In the genomic region with DNA sequence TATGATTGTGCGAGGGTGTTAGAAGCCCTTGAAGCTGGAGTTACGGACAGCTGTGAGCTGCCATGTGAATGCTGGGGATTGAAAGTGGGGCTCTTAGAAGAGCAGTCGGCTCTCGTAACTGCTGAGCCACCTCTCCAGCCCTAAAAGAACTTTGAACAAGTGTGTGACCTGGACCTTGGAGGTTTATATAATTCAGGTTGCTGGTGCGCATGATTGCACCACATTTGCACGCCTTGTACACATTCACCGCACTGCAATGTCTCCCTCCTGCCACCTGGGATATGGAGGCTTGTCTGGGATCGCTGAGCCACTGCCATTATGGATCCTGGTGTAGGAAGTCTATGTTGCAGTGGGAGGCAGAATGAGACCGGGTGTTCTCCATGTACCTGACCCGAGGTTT, we compare ENCODE assay signal across 19 mouse cellular contexts.
"Had no signal": no experiment of that assay in that cellular context is flagged by ENCODE, and none has a peak within 500 bp of the region (broad histone marks: within the 10 kb centered on the region; RNA-seq: fewer than 3 reads in every experiment).

No protein-coding gene starts in this region.

- H3K36me3 ChIP-seq: midbrain, embryonic 12.5 days; midbrain, embryonic 15.5 days; neural tube, embryonic 12.5 days; neural tube, embryonic 15.5 days; stomach, embryonic 15.5 days had no signal

- DNase-seq: layer of hippocampus, postnatal 36 days; liver, postnatal 0 days; lung, embryonic 14.5 days; right cerebral cortex, adult 18-20 months; right cerebral cortex, postnatal 25 days; spleen, adult 18-20 months; thymus, postnatal 25 days had no signal

- H3K4me1 ChIP-seq: midbrain, embryonic 12.5 days; midbrain, embryonic 15.5 days; neural tube, embryonic 12.5 days; neural tube, embryonic 15.5 days; stomach, embryonic 15.5 days had no signal

- H3K4me3 ChIP-seq: left cerebral cortex, adult 2 months; midbrain, embryonic 12.5 days; midbrain, embryonic 15.5 days; neural tube, embryonic 12.5 days; neural tube, embryonic 15.5 days; stomach, embryonic 15.5 days had no signal

- H3K4me2 ChIP-seq: lung, embryonic 14.5 days; midbrain, embryonic 12.5 days; midbrain, embryonic 15.5 days; neural tube, embryonic 12.5 days; neural tube, embryonic 15.5 days; stomach, embryonic 15.5 days had no signal

- ATAC-seq: hindbrain, postnatal 0 days; inflammation-experienced regulatory T-cells, adult 6 months; liver, postnatal 0 days; lung, postnatal 0 days; midbrain, embryonic 15.5 days had no signal

- H3K27ac ChIP-seq: hindbrain, postnatal 0 days; kidney, postnatal 0 days; left cerebral cortex, adult 2 months; liver, embryonic 14.5 days; macrophage; midbrain, embryonic 12.5 days; midbrain, embryonic 15.5 days; neural tube, embryonic 12.5 days; neural tube, embryonic 15.5 days; stomach, embryonic 15.5 days had no signal

- H3K9ac ChIP-seq: liver, embryonic 14.5 days; liver, postnatal 0 days; lung, embryonic 14.5 days; midbrain, embryonic 12.5 days; midbrain, embryonic 15.5 days; neural tube, embryonic 12.5 days; neural tube, embryonic 15.5 days; stomach, embryonic 15.5 days had no signal

- H3K9me3 ChIP-seq: midbrain, embryonic 12.5 days; midbrain, embryonic 15.5 days; neural tube, embryonic 12.5 days; neural tube, embryonic 15.5 days; stomach, embryonic 15.5 days had no signal

- H3K27me3 ChIP-seq: midbrain, embryonic 12.5 days; midbrain, embryonic 15.5 days; neural tube, embryonic 12.5 days; neural tube, embryonic 15.5 days; stomach, embryonic 15.5 days had no signal
